8 mouse cellular contexts compared by ENCODE assay signal in the genomic region with DNA sequence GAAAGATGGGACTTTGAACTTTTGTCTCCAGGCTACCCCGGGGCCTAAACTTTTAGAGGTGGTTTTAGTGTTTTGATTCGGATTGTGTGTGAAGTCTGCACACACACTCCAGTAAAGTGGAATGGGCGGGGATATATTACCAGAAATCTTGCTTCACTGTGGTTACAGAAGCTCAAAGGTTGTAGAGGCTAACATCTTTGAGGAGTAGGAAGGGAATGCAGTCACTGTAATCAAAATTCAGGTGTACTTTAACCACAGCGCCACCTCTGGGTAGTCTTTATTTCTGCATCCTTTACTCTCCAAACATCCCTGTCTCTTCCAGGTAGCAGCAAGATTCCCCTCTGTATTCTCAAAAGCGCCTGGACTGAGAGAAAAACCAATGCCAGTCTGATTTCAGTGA. TPM values are rescaled to one million over a fixed set of nuclear protein-coding genes. Genes with fewer than 3 reads are reported as not detected.
A peak's percentile ranks its signal among the peaks of the same experiment; 100 is the strongest.
DNase-seq lines count a peak whose midpoint lies in the region; ATAC-seq lines count a peak whose summit lies in the region.

No protein-coding gene starts in this region.

- ATAC-seq in hematopoietic stem cell, adult 5-6 weeks (replicated peaks in 1 of 2; ENCODE audit: insufficient read depth in 1 of 2, low FRiP score in 2 of 2, low TSS enrichment in 1 of 2, low read depth in 1 of 2, poor library complexity in 2 of 2, severe bottlenecking in 2 of 2): peak; percentile 33 to 34; a peak in 2 of 4 replicates
- ATAC-seq in megakaryocyte progenitor cell, adult 5-6 weeks (replicated peaks; ENCODE audit: poor library complexity): peak; percentile 44

- intact Hi-C loops in heart, postnatal 25 days (cut with DNase I): loop anchor here (10.0 kb wide), 3 partner anchors 507 to 703 kb away; no protein-coding TSS in a partner anchor

- DNase-seq in heart, adult 11 months: peak; percentile 82
- DNase-seq in heart, postnatal 25 days (ENCODE audit: low spot score): no peak
- peak; percentile 73 to 82 for DNase-seq in right cerebral cortex, adult 2 months (ENCODE audit: low spot score in 2 of 2)
- no peak for DNase-seq in right cerebral cortex, postnatal 14 days
- peak; percentile 39 for DNase-seq in cerebellum, adult 11-12 months
- no peak for DNase-seq in frontal cortex, postnatal 14 days (ENCODE audit: low spot score in 2 of 2)

RNA-seq across cellular contexts. Expression of a gene that starts 2.5 kb away (rescaled TPM):
- total RNA-seq in heart, postnatal 25 days (2021): 10 to 100 TPM; 31.4 to 33.1 TPM
- total RNA-seq in hematopoietic stem cell, adult 5-6 weeks (2017): 36.6 and 47.0 TPM in 2 replicates
- 147 and 167 TPM in 2 replicates for total RNA-seq in megakaryocyte progenitor cell, adult 5-6 weeks (2015)
- 37.0 and 44.7 TPM in 2 replicates for total RNA-seq in megakaryocyte progenitor cell, adult 5-6 weeks (2017)

Comparison
In these comparisons a context has a peak if more than half of its experiments do, and no peak if none do; other contexts are left out.
1. DNase-seq: peak in heart, adult 11 months (single experiment), right cerebral cortex, adult 2 months (2 of 2) and cerebellum, adult 11-12 months (single experiment); none in heart, postnatal 25 days (single experiment), right cerebral cortex, postnatal 14 days (single experiment) and frontal cortex, postnatal 14 days (0 of 2).